Mouse (Mus musculus) MN1 (cell line): ENCODE measurements around the gene Tmem181a.
A peak's percentile ranks its signal among the peaks of the same experiment; 100 is the strongest.
"Not testable (repeated sequence)": the region's sequence is repeated elsewhere in the genome, so short reads cannot be mapped to it uniquely, and the experiment has no call there.

Experiments used
- DNase-seq: peaks from one replicate; pipeline ENCODE4 v3.0.0-alpha.2; 2016; ENCODE audit warnings: low spot score

Tmem181a gene

GRCm38 (mm10) chr17:6256400-6257069 is at the start of gene Tmem181a:
TSS of gene Tmem181a (plus strand) at chr17:6256860.
- not testable (repeated sequence) for DNase-seq

- no peak for DNase-seq
Measured at GRCm38 (mm10) chr17:6211721-6212120, 44.9 kb upstream of the Tmem181a start.

GRCm38 (mm10) chr17:6215640-6216039 is 41.0 kb upstream of the Tmem181a start:
- no peak for DNase-seq

GRCm38 (mm10) chr17:6216514-6216913 is 40.1 kb upstream of the Tmem181a start:
- no peak for DNase-seq

- not testable (repeated sequence) for DNase-seq
Measured at GRCm38 (mm10) chr17:6232633-6233032, 24.0 kb upstream of the Tmem181a start.

- DNase-seq, result not testable (repeated sequence)
Measured at GRCm38 (mm10) chr17:6251298-6251697, 5.4 kb upstream of the Tmem181a start.

GRCm38 (mm10) chr17:6257070-6257456 is 403 bp downstream of the Tmem181a start:
- DNase-seq, result peak; percentile 6

- not testable (repeated sequence) for DNase-seq
Measured at GRCm38 (mm10) chr17:6269876-6270831, 13.5 kb downstream of the Tmem181a start.

GRCm38 (mm10) chr17:6270840-6271239 is 14.2 kb downstream of the Tmem181a start:
- not testable (repeated sequence) for DNase-seq

- not testable (repeated sequence) for DNase-seq
Measured at GRCm38 (mm10) chr17:6271970-6272369, 15.3 kb downstream of the Tmem181a start.

- DNase-seq, result not testable (repeated sequence)
Measured at GRCm38 (mm10) chr17:6274693-6275092, 18.0 kb downstream of the Tmem181a start.

GRCm38 (mm10) chr17:6279205-6279604 is 22.5 kb downstream of the Tmem181a start:
- DNase-seq, result not testable (repeated sequence)

- DNase-seq, result not testable (repeated sequence)
Measured at GRCm38 (mm10) chr17:6279772-6280171, 23.1 kb downstream of the Tmem181a start.

GRCm38 (mm10) chr17:6280513-6280912 is 23.9 kb downstream of the Tmem181a start:
- not testable (repeated sequence) for DNase-seq

- DNase-seq, result not testable (repeated sequence)
Measured at GRCm38 (mm10) chr17:6283137-6283536, 26.5 kb downstream of the Tmem181a start.

GRCm38 (mm10) chr17:6286169-6286568 is 29.5 kb downstream of the Tmem181a start:
- not testable (repeated sequence) for DNase-seq

GRCm38 (mm10) chr17:6289045-6289444 is 32.4 kb downstream of the Tmem181a start:
- DNase-seq, result not testable (repeated sequence)

GRCm38 (mm10) chr17:6293882-6294281 is 37.2 kb downstream of the Tmem181a start:
- DNase-seq, result not testable (repeated sequence)

- not testable (repeated sequence) for DNase-seq
Measured at GRCm38 (mm10) chr17:6297060-6297795, 40.6 kb downstream of the Tmem181a start.

GRCm38 (mm10) chr17:6300190-6300863 is 43.7 kb downstream of the Tmem181a start:
- not testable (repeated sequence) for DNase-seq

GRCm38 (mm10) chr17:6304891-6305290 is 48.2 kb downstream of the Tmem181a start:
- DNase-seq, result not testable (repeated sequence)
